Mouse (Mus musculus): Measurements from ENCODE around the gene Numb.

- TF ChIP-seq CTCF (IDR thresholded peaks at IDR 0.05; ENCODE audit: insufficient read depth, low read depth, low read length) (no peak), POLR2A (IDR thresholded peaks at IDR 0.05; ENCODE audit: insufficient read depth, low read depth, low read length) (no peak)
Observed at GRCm38 (mm10) chr12:83752495-83752894, 169.2 kb downstream of the Numb start.
